Mouse (Mus musculus): ENCODE results near the gene Grifin. TPM values are rescaled to one million over a fixed set of nuclear protein-coding genes. Genes with fewer than 3 reads are reported as not detected.

Gene Grifin
- polyA plus RNA-seq, 1 experiment from 2014 or later, result not detected

GRCm38 (mm10) chr5:140607836-140608633 is 43.2 kb upstream of the Grifin start:
- Histone ChIP-seq H3K9ac (ENCODE audit: low read length) (peak overlapping the region; percentile 94), H3K27ac (ENCODE audit: low read depth, low read length) (peak overlapping the region; percentile 98), H3K27me3 (ENCODE audit: control insufficient read depth, insufficient read depth, low read length) (peaks cover 5% of the 10 kb centered on the region; the same call in 1 of the 2 replicates), H3K9me3 (ENCODE audit: control insufficient read depth, low read length) (no peaks in the 10 kb centered on the region), H3K4me1 (ENCODE audit: control insufficient read depth, insufficient read depth, low read length) (peaks cover 48% of the 10 kb centered on the region), H3K4me3 (ENCODE audit: low read depth, low read length) (peak overlapping the region; percentile 75), H3K4me2 (peak overlapping the region; percentile 47), H3K36me3 (ENCODE audit: control insufficient read depth, insufficient read depth, low read length) (peaks cover 7% of the 10 kb centered on the region; the same call in 1 of the 2 replicates)
- ATAC-seq (ENCODE audit: low FRiP score) (no peak), DNase-seq (ENCODE audit: low spot score, missing footprints) (peak; percentile 94)
- 1% methylated on average over 17 of the region's 17 CpGs for WGBS

GRCm38 (mm10) chr5:140607001-140607835 is 42.3 kb upstream of the Grifin start, which contains the start of gene Lfng:
Gene Lfng (plus strand): TSS chr5:140607320.
- no peaks in the 10 kb centered on the region for H3K9me3 ChIP-seq (ENCODE audit: control insufficient read depth, low read length)
- H3K27me3 ChIP-seq (ENCODE audit: control insufficient read depth, insufficient read depth, low read length), result peaks cover 5% of the 10 kb centered on the region; the same call in 1 of the 2 replicates
- H3K4me2 ChIP-seq, result peak within 1 kb of the TSS; percentile 47
- peak within 1 kb of the TSS; percentile 98 for H3K27ac ChIP-seq (ENCODE audit: low read depth, low read length)
- H3K36me3 ChIP-seq (ENCODE audit: control insufficient read depth, insufficient read depth, low read length), result no peaks in the 10 kb centered on the region
- peak; percentile 69 for ATAC-seq (ENCODE audit: low FRiP score)
- peak within 1 kb of the TSS; percentile 94 for H3K9ac ChIP-seq (ENCODE audit: low read length)
- peak within 1 kb of the TSS; percentile 75 for H3K4me3 ChIP-seq (ENCODE audit: low read depth, low read length)
- peak; percentile 99 for DNase-seq (ENCODE audit: low spot score, missing footprints)
- under 1% methylated on average over 91 of the region's 91 CpGs for WGBS
- H3K4me1 ChIP-seq (ENCODE audit: control insufficient read depth, insufficient read depth, low read length), result peaks cover 42% of the 10 kb centered on the region

GRCm38 (mm10) chr5:140606386-140606785 is 41.5 kb upstream of the Grifin start:
- peaks cover 5% of the 10 kb centered on the region; the same call in 1 of the 2 replicates for H3K27me3 ChIP-seq (ENCODE audit: control insufficient read depth, insufficient read depth, low read length)
- H3K4me2 ChIP-seq, result peak overlapping the region; percentile 47
- H3K4me3 ChIP-seq (ENCODE audit: low read depth, low read length), result peak overlapping the region; percentile 75
- peaks cover 34% of the 10 kb centered on the region for H3K4me1 ChIP-seq (ENCODE audit: control insufficient read depth, insufficient read depth, low read length)
- peak overlapping the region; percentile 52 for H3K9ac ChIP-seq (ENCODE audit: low read length)
- ATAC-seq (ENCODE audit: low FRiP score), result no peak
- H3K36me3 ChIP-seq (ENCODE audit: control insufficient read depth, insufficient read depth, low read length), result no peaks in the 10 kb centered on the region
- DNase-seq (ENCODE audit: low spot score, missing footprints), result no peak
- WGBS, result under 1% methylated on average over 23 of the region's 23 CpGs
- H3K9me3 ChIP-seq (ENCODE audit: control insufficient read depth, low read length), result no peaks in the 10 kb centered on the region
- 0 out of 2 replicates have a peak overlapping the region, but pooled peaks have one; percentile 11 for H3K27ac ChIP-seq (ENCODE audit: low read depth, low read length)

- Histone ChIP-seq H3K4me1 (ENCODE audit: control insufficient read depth, insufficient read depth, low read length) (peaks cover 25% of the 10 kb centered on the region), H3K4me3 (ENCODE audit: low read depth, low read length) (no peak overlapping the region), H3K9ac (ENCODE audit: low read length) (no peak overlapping the region), H3K27ac (ENCODE audit: low read depth, low read length) (no peak overlapping the region), H3K36me3 (ENCODE audit: control insufficient read depth, insufficient read depth, low read length) (no peaks in the 10 kb centered on the region), H3K27me3 (ENCODE audit: control insufficient read depth, insufficient read depth, low read length) (peaks cover 5% of the 10 kb centered on the region; the same call in 1 of the 2 replicates), H3K4me2 (no peak overlapping the region), H3K9me3 (ENCODE audit: control insufficient read depth, low read length) (no peaks in the 10 kb centered on the region)
- 21% methylated on average over 3 of the region's 3 CpGs for WGBS
- no peak for ATAC-seq (ENCODE audit: low FRiP score)
- no peak for DNase-seq (ENCODE audit: low spot score, missing footprints)
These were observed 40.4 kb upstream of the Grifin start for GRCm38 (mm10) chr5:140605228-140605627.

- WGBS, result 80% methylated on average over 8 of the region's 8 CpGs
- DNase-seq (ENCODE audit: low spot score, missing footprints) (no peak), ATAC-seq (ENCODE audit: low FRiP score) (no peak)
- no peak overlapping the region for H3K4me3 ChIP-seq (ENCODE audit: low read depth, low read length)
- H3K9me3 ChIP-seq (ENCODE audit: control insufficient read depth, low read length), result no peaks in the 10 kb centered on the region
- H3K4me1 ChIP-seq (ENCODE audit: control insufficient read depth, insufficient read depth, low read length), result peaks cover 24% of the 10 kb centered on the region
- peaks cover 5% of the 10 kb centered on the region; the same call in 1 of the 2 replicates for H3K27me3 ChIP-seq (ENCODE audit: control insufficient read depth, insufficient read depth, low read length)
- H3K9ac ChIP-seq (ENCODE audit: low read length), result no peak overlapping the region
- H3K4me2 ChIP-seq, result no peak overlapping the region
- no peak overlapping the region for H3K27ac ChIP-seq (ENCODE audit: low read depth, low read length)
- H3K36me3 ChIP-seq (ENCODE audit: control insufficient read depth, insufficient read depth, low read length), result no peaks in the 10 kb centered on the region
These were observed 39.5 kb upstream of the Grifin start for GRCm38 (mm10) chr5:140604386-140604785.

GRCm38 (mm10) chr5:140602540-140602939 is 37.7 kb upstream of the Grifin start:
- H3K4me1 ChIP-seq (ENCODE audit: control insufficient read depth, insufficient read depth, low read length), result peaks cover 20% of the 10 kb centered on the region
- DNase-seq (ENCODE audit: low spot score, missing footprints) (no peak), ATAC-seq (ENCODE audit: low FRiP score) (no peak)
- no peak overlapping the region for H3K4me2 ChIP-seq
- no peaks in the 10 kb centered on the region for H3K9me3 ChIP-seq (ENCODE audit: control insufficient read depth, low read length)
- no peak overlapping the region for H3K27ac ChIP-seq (ENCODE audit: low read depth, low read length)
- H3K4me3 ChIP-seq (ENCODE audit: low read depth, low read length), result no peak overlapping the region
- WGBS, result 63% methylated on average over 2 of the region's 2 CpGs
- H3K27me3 ChIP-seq (ENCODE audit: control insufficient read depth, insufficient read depth, low read length), result peaks cover 5% of the 10 kb centered on the region; the same call in 1 of the 2 replicates
- H3K36me3 ChIP-seq (ENCODE audit: control insufficient read depth, insufficient read depth, low read length), result no peaks in the 10 kb centered on the region
- H3K9ac ChIP-seq (ENCODE audit: low read length), result no peak overlapping the region

GRCm38 (mm10) chr5:140601712-140602111 is 36.8 kb upstream of the Grifin start:
- H3K36me3 ChIP-seq (ENCODE audit: control insufficient read depth, insufficient read depth, low read length), result no peaks in the 10 kb centered on the region
- no peak for ATAC-seq (ENCODE audit: low FRiP score)
- H3K27me3 ChIP-seq (ENCODE audit: control insufficient read depth, insufficient read depth, low read length), result peaks cover 5% of the 10 kb centered on the region; the same call in 1 of the 2 replicates
- no peak overlapping the region for H3K4me2 ChIP-seq
- H3K4me3 ChIP-seq (ENCODE audit: low read depth, low read length), result no peak overlapping the region
- 82% methylated on average over 12 of the region's 12 CpGs for WGBS
- no peaks in the 10 kb centered on the region for H3K9me3 ChIP-seq (ENCODE audit: control insufficient read depth, low read length)
- no peak overlapping the region for H3K9ac ChIP-seq (ENCODE audit: low read length)
- no peak overlapping the region for H3K27ac ChIP-seq (ENCODE audit: low read depth, low read length)
- H3K4me1 ChIP-seq (ENCODE audit: control insufficient read depth, insufficient read depth, low read length), result peaks cover 18% of the 10 kb centered on the region
- no peak for DNase-seq (ENCODE audit: low spot score, missing footprints)

- ATAC-seq (ENCODE audit: low FRiP score) (no peak), DNase-seq (ENCODE audit: low spot score, missing footprints) (no peak)
- no peaks in the 10 kb centered on the region for H3K9me3 ChIP-seq (ENCODE audit: control insufficient read depth, low read length)
- 66% methylated on average over 5 of the region's 5 CpGs for WGBS
- H3K27ac ChIP-seq (ENCODE audit: low read depth, low read length), result no peak overlapping the region
- H3K36me3 ChIP-seq (ENCODE audit: control insufficient read depth, insufficient read depth, low read length), result no peaks in the 10 kb centered on the region
- no peak overlapping the region for H3K4me2 ChIP-seq
- H3K9ac ChIP-seq (ENCODE audit: low read length), result no peak overlapping the region
- H3K4me3 ChIP-seq (ENCODE audit: low read depth, low read length), result no peak overlapping the region
- peaks cover 3% of the 10 kb centered on the region; the same call in 1 of the 2 replicates for H3K4me1 ChIP-seq (ENCODE audit: control insufficient read depth, insufficient read depth, low read length)
- no peaks in the 10 kb centered on the region for H3K27me3 ChIP-seq (ENCODE audit: control insufficient read depth, insufficient read depth, low read length)
These were observed 35.1 kb upstream of the Grifin start for GRCm38 (mm10) chr5:140599939-140600338.

All from midbrain, embryonic 11.5 days (tissue).